Mouse (Mus musculus): Measurements from ENCODE around the gene Dab2ip. TPM values are rescaled to one million over a fixed set of nuclear protein-coding genes. Genes with fewer than 3 reads are reported as not detected.

The Dab2ip gene
- total and polyA plus RNA-seq, 3 experiments, result 4.9 to 15.6 (median 7.8) TPM

DNA sequence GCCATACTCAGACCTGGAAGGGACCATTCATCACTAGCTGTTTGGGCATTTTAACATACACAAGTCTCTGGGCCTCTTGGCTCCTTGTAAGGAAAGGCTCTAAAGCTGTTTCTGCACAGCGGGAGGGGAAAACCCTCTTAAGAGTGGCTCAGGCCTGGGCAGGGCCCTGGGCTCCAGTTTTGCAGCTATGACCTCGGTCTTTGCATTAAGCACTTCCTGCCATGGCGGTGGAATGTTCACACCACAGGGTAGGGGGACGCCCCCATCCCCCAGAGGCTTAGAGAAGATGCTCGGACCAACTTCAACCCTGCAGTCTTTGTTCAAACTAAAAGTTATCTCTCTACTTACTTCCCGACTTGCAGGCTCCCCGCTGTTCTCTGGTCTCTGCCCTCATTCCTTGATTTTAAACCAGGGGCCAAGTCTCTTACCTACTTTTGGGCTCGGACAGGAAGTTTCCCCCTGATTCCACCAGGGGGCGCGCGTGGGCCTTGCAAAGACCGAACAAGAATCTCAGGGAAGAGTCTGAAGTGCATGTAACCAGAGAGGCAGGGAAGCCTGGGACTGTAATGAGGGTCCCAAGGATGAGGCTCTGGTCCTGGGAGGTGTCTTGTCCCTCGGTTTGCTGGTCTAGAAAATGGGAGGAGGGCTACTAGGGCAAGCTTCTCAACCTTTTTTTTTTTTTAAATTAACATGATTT, 18.6 kb upstream of the Dab2ip start (continued):
- TF ChIP-seq E2F4 (IDR thresholded peaks at IDR 0.05; ENCODE audit: insufficient replicate concordance, low read depth, low read length) (no peak), RCOR1 (conservative IDR thresholded peaks at IDR 0.05; ENCODE audit: low read depth, low read length) (peak; percentile 65), BHLHE40 (IDR thresholded peaks at IDR 0.05; ENCODE audit: low read depth, low read length) (peak; percentile 60), USF2 (conservative IDR thresholded peaks at IDR 0.05; ENCODE audit: low read depth, low read length) (no peak), JUN (IDR thresholded peaks at IDR 0.05; ENCODE audit: insufficient read depth, low read depth, low read length) (no peak; the same call in 1 of the 2 replicates), ELF1 (IDR thresholded peaks at IDR 0.05; ENCODE audit: low read depth, low read length) (peak; percentile 81), CHD1 (IDR thresholded peaks at IDR 0.05; ENCODE audit: low read depth, low read length) (peak; percentile 90; the same call in 1 of the 2 replicates), MAZ (IDR thresholded peaks at IDR 0.05; ENCODE audit: low read depth, low read length) (peak; percentile 80)

- no peak overlapping the region for H3K4me3 ChIP-seq (replicated peaks in 1 of 3; ENCODE audit: low read depth in 2 of 3, low read length in 2 of 3, poor library complexity in 1 of 3)
- no peak overlapping the region for H3K9ac ChIP-seq (ENCODE audit: insufficient read depth, low read depth)
- no peaks in the 10 kb centered on the region for H3K27me3 ChIP-seq (replicated peaks)
- TF ChIP-seq ZNF384 (IDR thresholded peaks at IDR 0.05; ENCODE audit: low read depth, low read length) (0 out of 2 replicates have a peak, but pooled peaks have one; percentile 5), ELF1 (IDR thresholded peaks at IDR 0.05; ENCODE audit: low read depth, low read length) (peak; percentile 16; the same call in 1 of the 2 replicates), IRF4 (IDR thresholded peaks at IDR 0.05; ENCODE audit: low read depth, low read length) (no peak), UBTF (IDR thresholded peaks at IDR 0.05; ENCODE audit: low read depth, low read length) (no peak), SMC3 (IDR thresholded peaks at IDR 0.05; ENCODE audit: low read depth, low read length) (no peak), E2F4 (IDR thresholded peaks at IDR 0.05; ENCODE audit: insufficient replicate concordance, low read depth, low read length) (no peak), USF1 (IDR thresholded peaks at IDR 0.05; ENCODE audit: low read depth, low read length) (no peak), CHD2 (IDR thresholded peaks at IDR 0.05; ENCODE audit: low read length) (no peak), EP300 (IDR thresholded peaks at IDR 0.05; ENCODE audit: low read length) (no peak), KAT2A (IDR thresholded peaks at IDR 0.05; ENCODE audit: insufficient replicate concordance, low read length) (no peak)
- in situ Hi-C loops (cut with MboI; ENCODE audit: low pct_ligation_motif_present, low pct_unique_long_range_greater_than_20kb, low sequenced_read_pairs) (loop anchor here (10.0 kb wide), 1 partner anchor 194 kb away; no protein-coding TSS in a partner anchor), dilution Hi-C loops (cut with MboI; ENCODE audit: extremely low pct_ligation_motif_present, extremely low pct_unique_long_range_greater_than_20kb, low sequenced_read_pairs) (no loop called here)
- no peak overlapping the region for H3K27ac ChIP-seq (ENCODE audit: insufficient read depth, low read depth)
- H3K79me2 ChIP-seq (replicated peaks; ENCODE audit: control insufficient read depth, extremely low read depth, insufficient read depth, poor library complexity, severe bottlenecking), result no peaks in the 10 kb centered on the region
- H3K9me3 ChIP-seq (replicated peaks; ENCODE audit: low read length), result peaks cover 2% of the 10 kb centered on the region
- DNase-seq (ENCODE audit: extremely low read depth), result peak; percentile 12
- H3K4me2 ChIP-seq (ENCODE audit: insufficient read depth, low read depth, poor library complexity, severe bottlenecking), result no peak overlapping the region
- peaks cover 27 to 50% of the 10 kb centered on the region in 2 experiments for H3K4me1 ChIP-seq (ENCODE audit: control insufficient read depth in 1 of 2, insufficient read depth in 2 of 2)
- no peaks in the 10 kb centered on the region for H3K36me3 ChIP-seq (replicated peaks in 1 of 2; ENCODE audit: control insufficient read depth in 1 of 2, insufficient read depth in 1 of 2, low read length in 1 of 2)
Observed at GRCm38 (mm10) chr2:35540798-35541197, 17.3 kb upstream of the Dab2ip start.

DNA sequence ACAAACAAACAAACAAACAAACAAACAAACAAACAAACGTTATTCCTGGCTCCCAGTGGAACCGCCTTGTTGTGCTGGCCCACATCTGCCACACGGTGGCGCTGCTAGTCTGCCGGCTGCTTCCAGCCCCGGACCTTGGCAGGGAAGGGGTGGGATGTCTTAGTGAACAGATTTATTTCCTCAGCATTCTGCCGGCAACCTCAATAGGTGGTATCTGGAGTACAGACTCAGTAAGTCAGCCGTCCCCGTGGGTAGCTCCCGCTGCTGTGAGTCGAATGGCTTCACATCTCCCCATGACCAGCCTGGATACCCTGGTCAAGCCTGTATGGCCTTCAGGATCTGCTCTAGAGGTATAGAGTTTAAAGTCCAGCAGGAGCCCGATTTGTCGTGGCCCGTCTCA, 13.3 kb upstream of the Dab2ip start:
- H3K4me2 ChIP-seq (ENCODE audit: insufficient read depth, low read depth, poor library complexity, severe bottlenecking), result peak overlapping the region; percentile 23; the same call in 1 of the 2 replicates
- DNase-seq (ENCODE audit: extremely low read depth), result peak; percentile 62
- in situ Hi-C loops (cut with MboI; ENCODE audit: low pct_ligation_motif_present, low pct_unique_long_range_greater_than_20kb, low sequenced_read_pairs), result loop anchor here (5.0 to 10.0 kb wide), 2 partner anchors 103 to 190 kb away; no protein-coding TSS in a partner anchor
- TF ChIP-seq ZMIZ1 (IDR thresholded peaks at IDR 0.05; ENCODE audit: low read depth, low read length) (no peak), ZC3H11A (IDR thresholded peaks at IDR 0.05; ENCODE audit: low read depth, low read length) (peak; percentile 77), CTCF (conservative IDR thresholded peaks at IDR 0.05 in 1 of 2, IDR thresholded peaks at IDR 0.05 in 1 of 2; ENCODE audit: low read depth in 2 of 2, low read length in 2 of 2) (peak; percentile 85), SMC3 (IDR thresholded peaks at IDR 0.05; ENCODE audit: low read depth, low read length) (peak; percentile 93), ELF1 (IDR thresholded peaks at IDR 0.05; ENCODE audit: low read depth, low read length) (no peak), MXI1 (IDR thresholded peaks at IDR 0.05; ENCODE audit: low read depth, low read length) (no peak), MAZ (IDR thresholded peaks at IDR 0.05; ENCODE audit: low read depth, low read length) (no peak; the same call in 1 of the 2 replicates), E2F4 (IDR thresholded peaks at IDR 0.05; ENCODE audit: insufficient replicate concordance, low read depth, low read length) (no peak), RAD21 (IDR thresholded peaks at IDR 0.05; ENCODE audit: low read depth, low read length) (peak; percentile 93), USF2 (conservative IDR thresholded peaks at IDR 0.05; ENCODE audit: low read depth, low read length) (no peak), UBTF (IDR thresholded peaks at IDR 0.05; ENCODE audit: low read depth, low read length) (no peak), IRF4 (IDR thresholded peaks at IDR 0.05; ENCODE audit: low read depth, low read length) (peak; percentile 38; the same call in 1 of the 2 replicates), NRF1 (IDR thresholded peaks at IDR 0.05; ENCODE audit: low read depth, low read length) (0 out of 2 replicates have a peak, but pooled peaks have one; percentile 25), TCF12 (IDR thresholded peaks at IDR 0.05; ENCODE audit: low read depth, low read length) (peak; percentile 37; the same call in 1 of the 2 replicates), POLR2AphosphoS2 (IDR thresholded peaks at IDR 0.05; ENCODE audit: low read depth, low read length) (no peak), EP300 (IDR thresholded peaks at IDR 0.05; ENCODE audit: low read length) (no peak), GABPA (IDR thresholded peaks at IDR 0.05; ENCODE audit: insufficient replicate concordance, low read depth, low read length) (no peak), NELFE (IDR thresholded peaks at IDR 0.05; ENCODE audit: low read depth, low read length) (0 out of 2 replicates have a peak, but pooled peaks have one; percentile 22)

More for the DNA sequence above, 13.3 kb upstream of the Dab2ip start:
- Histone ChIP-seq H3K27me3 (replicated peaks) (peaks cover 2% of the 10 kb centered on the region), H3K9ac (ENCODE audit: insufficient read depth, low read depth) (no peak overlapping the region), H3K27ac (ENCODE audit: insufficient read depth, low read depth) (no peak overlapping the region), H3K36me3 (replicated peaks in 1 of 2; ENCODE audit: control insufficient read depth in 1 of 2, insufficient read depth in 1 of 2, low read length in 1 of 2) (no peaks in the 10 kb centered on the region), H3K4me3 (replicated peaks in 1 of 3; ENCODE audit: low read depth in 2 of 3, low read length in 2 of 3, poor library complexity in 1 of 3) (peak overlapping the region in 1 of 3 experiments; percentile 25), H3K79me2 (replicated peaks; ENCODE audit: control insufficient read depth, extremely low read depth, insufficient read depth, poor library complexity, severe bottlenecking) (no peaks in the 10 kb centered on the region), H3K9me3 (replicated peaks; ENCODE audit: low read length) (no peaks in the 10 kb centered on the region), H3K4me1 (ENCODE audit: control insufficient read depth in 1 of 2, insufficient read depth in 2 of 2) (peaks cover 16 to 33% of the 10 kb centered on the region in 2 experiments)
- dilution Hi-C loops (cut with MboI; ENCODE audit: extremely low pct_ligation_motif_present, extremely low pct_unique_long_range_greater_than_20kb, low sequenced_read_pairs), result no loop called here
